Mouse (Mus musculus): ENCODE measurements around the gene Igdcc4.

Gene Igdcc4

DNA sequence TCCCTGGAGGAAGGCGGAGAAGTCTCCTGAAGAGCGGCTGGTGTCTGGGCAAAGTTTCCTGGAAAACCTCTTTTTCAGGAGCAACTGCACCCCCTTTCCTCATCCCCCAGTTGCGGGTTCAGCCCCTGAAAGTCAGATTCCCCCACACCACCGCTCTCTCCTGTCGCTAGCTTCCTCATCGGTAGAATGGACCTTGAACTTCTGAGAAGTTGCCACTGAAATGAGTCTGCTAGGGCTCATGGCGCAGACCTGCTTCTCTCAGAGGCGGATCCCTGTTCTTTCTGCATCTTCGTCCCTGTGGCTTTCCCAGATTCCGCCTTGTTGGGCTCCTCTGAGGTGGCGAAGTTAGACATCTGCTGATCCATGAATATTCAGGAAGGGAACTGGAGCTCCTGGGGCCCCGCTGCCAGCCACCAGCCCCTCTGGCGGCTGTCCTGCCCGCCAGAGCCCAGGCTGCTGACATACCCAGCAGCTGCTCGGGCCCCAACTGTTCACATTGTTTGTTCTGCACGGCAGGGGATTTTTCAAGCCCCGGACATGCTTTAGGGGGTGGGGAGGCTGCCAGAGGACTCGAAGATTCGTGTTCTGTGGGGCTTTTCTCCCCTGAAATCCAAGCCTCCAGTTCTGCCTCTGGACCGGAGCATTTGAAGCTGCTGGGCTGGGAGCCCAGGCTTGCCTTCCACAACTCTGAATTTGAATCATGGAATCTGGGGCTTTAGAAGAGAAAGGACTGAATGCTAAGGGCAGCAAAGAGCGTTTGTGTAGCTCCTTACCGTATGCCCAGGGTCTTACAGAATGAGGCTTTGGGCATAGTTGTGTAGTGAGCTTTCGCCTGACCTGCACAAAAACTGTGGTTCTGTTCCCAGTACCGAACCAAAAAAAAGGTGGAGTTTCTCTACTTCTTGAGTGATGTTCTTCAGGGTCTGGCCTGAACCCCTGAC lies 8.1 kb downstream of the Igdcc4 start:
- peak in 1 of 2 experiments; percentile 55 for DNase-seq (ENCODE audit: low spot score in 2 of 2)

DNA sequence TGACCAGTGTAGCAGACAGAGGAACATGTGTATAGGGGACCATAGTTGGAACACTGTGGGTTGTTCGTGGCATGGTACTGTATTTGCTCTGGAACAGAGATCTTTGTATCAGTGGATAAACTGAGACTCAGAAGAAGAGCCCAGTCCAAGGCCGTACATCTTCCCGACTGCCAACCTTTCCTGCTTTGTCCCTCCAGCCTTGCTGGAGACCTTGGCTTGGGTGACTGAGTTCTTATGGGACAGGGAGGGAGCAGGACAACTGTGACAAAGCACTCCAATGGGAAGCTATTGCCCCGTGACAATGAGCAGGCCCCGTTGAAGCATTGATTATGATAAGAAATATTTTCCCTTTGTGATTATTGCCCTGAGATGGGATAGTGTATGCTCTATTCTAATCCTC lies 10.4 kb downstream of the Igdcc4 start:
- no peak for DNase-seq (ENCODE audit: low spot score in 2 of 2)

DNA sequence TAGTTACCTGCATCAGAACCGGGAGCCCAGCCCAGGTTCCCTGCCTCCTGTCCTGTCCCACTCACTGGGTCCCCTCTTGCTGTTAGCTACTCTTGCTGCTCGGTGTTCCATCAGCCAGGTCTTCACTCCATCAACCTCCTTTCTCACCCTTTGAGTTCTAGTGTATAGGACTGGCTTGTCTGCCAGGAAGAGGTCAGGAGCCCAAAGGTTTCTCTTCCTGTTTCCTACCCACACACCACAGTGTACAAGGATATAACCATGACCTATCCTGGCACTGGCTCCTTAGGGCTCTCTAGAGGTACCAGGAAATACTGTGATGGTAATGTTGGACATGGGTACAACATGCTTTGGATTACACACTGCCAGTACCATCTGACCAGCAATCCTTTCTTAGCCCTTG lies 12.4 kb downstream of the Igdcc4 start:
- DNase-seq (ENCODE audit: low spot score in 2 of 2), result no peak

DNA sequence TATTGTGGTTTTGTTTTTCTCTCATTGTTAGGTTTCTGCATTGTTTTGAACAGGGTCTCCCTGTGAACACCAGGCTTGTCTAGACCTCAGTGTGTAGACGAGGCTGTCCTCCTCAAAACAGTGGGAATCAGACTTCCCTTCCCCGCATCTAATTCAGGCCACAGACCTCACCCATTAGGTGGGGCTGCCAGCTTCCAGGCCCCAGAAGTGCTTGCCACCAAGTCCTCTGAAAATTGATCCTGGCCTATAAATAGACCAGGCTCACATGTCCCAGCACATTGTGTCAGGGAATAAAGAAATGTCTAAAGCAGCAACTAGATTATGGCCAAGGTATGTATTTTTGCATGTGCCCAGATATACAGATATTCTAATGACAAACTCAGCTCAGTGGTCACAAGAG lies 14.6 kb downstream of the Igdcc4 start:
- DNase-seq (ENCODE audit: low spot score in 2 of 2), result no peak

DNA sequence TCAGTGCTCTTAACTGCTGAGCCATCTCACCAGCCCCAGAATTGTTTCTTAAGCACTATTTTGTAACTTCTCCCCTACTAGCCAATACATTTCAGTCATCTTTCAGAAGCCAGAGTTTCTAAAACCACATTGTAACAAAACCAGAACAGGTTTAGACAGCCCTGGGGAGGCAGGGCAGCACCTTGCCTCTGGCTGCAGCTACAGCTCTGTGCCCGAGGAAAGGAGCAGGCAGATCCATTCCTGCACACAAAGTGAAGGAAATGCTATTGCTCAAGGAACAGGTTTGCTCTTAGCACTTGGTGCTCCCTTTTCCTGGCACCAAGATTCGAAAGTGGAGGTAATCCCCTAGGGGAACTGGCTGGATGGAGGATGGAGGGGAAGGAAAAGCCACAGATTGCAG lies 16.2 kb downstream of the Igdcc4 start:
- no peak for DNase-seq (ENCODE audit: low spot score in 2 of 2)

DNA sequence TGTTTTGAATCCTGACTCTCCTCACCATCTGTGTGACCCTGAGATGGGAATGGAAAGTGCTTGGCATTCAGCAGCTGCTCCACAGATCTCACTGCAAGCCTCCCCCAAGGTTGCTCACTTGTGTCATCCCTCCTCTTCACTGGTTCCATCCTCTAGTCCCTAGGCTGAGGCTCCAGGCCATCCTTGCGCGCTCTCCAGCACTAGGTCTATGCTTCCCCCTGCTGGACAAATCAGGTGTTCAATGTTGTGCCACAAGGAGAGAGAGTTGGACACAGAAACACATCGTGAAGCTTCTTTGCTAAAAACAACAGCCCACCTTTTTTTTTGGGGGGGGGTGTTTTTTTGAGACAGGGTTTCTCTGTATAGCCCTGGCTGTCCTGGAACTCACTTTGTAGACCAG lies 19.6 kb downstream of the Igdcc4 start:
- peak in 1 of 2 experiments; percentile 75 for DNase-seq (ENCODE audit: low spot score in 2 of 2)

DNA sequence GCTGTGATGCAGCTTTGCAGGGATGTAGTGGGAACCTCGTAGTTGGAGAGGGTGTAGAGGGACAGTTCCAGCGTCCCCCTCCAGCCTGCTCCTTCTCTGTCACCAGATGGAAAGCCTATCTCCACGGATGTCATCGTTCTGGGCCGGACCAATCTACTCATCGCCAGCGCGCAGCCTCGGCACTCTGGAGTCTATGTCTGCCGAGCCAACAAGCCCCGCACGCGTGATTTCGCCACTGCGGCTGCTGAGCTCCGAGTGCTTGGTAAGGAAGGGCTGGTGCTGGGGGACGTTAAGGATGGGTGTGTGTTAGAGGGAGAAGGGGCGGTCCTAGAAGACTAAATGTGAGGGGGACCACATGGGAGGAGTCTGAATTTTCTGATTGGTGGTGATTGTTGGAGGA lies 21.3 kb downstream of the Igdcc4 start:
- DNase-seq (ENCODE audit: low spot score in 2 of 2), result peak in 1 of 2 experiments; percentile 62

DNA sequence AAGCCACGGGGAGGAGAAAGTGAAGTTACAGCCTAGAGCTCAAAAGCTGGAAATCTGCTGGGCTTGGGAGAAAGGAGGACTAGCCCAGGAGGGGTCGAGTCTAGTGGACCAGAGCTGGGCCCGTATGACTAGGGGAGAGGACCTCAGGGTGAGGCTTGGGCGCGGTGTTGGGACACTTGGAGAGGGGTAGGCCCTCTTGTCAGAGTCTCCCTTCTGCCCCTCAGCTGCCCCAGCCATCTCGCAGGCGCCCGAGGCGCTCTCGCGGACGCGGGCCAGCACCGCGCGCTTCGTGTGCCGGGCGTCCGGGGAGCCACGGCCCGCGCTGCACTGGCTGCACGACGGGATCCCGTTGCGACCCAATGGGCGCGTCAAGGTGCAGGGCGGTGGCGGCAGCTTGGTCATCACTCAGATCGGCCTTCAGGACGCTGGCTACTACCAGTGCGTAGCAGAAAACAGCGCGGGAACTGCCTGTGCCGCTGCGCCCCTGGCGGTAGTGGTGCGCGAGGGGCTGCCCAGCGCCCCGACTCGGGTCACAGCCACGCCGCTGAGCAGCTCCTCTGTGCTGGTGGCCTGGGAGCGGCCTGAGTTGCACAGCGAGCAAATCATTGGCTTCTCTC lies 22.4 kb downstream of the Igdcc4 start:
- DNase-seq (ENCODE audit: low spot score in 2 of 2), result peak in 1 of 2 experiments; percentile 48

DNA sequence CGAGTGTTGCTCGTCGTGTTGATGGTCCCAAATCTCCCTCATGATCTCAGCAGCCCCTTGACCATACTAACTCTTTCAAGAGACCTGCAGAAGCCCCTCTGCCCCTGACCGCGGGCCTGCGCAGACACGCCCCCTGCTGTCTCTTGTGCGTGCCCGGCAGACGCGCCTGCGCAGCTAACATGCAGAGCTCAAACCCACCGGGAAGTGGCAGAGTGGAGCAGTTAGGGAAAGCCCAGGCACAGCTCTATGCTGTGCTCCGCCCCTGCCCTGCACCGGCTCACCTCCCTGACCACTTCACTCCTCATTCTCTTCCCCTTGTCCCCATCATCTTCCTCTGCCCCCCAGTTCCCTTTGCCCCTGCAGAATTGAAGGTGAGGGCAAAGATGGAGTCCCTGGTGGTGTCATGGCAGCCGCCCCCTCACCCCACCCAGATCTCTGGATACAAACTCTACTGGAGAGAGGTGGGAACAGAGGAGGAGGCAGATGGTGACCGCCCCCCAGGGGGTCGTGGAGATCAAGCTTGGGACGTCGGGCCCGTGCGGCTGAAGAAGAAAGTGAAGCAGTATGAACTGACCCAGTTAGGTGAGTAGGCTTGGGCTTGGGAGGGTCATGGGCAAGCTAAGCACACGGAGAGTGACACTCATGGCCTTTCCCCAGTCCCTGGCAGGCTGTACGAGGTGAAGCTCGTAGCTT lies 27.0 kb downstream of the Igdcc4 start:
- DNase-seq (ENCODE audit: low spot score in 2 of 2), result no peak

DNA sequence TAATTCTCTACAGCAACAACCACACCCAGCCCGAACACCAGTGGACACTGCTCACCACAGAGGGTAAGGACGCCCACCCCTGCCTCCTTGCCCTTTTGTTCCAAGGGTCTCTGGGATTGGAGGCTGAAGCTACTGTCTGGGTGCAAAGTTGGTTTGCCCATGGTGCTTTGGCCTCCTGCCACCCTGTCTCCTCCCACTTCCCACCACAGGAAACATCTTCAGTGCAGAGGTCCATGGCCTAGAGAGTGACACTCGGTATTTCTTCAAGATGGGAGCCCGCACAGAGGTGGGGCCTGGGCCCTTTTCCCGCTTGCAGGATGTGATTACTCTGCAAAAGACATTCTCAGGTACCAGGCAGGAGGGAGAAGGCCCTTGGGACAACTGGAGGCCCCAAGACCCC lies 30.4 kb downstream of the Igdcc4 start:
- DNase-seq (ENCODE audit: low spot score in 2 of 2), result no peak

DNA sequence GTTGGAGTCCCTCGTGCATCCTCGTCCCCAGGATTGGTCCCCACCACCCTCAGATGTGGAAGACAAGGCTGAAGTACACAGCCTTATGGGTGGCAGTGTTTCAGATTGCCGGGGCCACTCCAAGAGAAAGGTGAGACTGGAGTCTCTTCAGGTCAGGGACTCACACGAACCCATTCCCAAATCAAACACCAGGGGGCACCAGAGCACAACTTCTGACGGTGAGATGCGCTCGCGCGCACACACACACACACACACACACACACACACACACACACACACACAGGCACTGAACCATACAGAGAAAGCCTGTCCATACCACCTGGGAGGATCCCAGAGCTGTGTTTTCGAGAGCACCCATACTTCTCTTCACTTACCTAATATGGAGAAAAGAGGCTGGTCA lies 32.5 kb downstream of the Igdcc4 start:
- DNase-seq (ENCODE audit: low spot score in 2 of 2), result peak in 1 of 2 experiments; percentile 65

DNA sequence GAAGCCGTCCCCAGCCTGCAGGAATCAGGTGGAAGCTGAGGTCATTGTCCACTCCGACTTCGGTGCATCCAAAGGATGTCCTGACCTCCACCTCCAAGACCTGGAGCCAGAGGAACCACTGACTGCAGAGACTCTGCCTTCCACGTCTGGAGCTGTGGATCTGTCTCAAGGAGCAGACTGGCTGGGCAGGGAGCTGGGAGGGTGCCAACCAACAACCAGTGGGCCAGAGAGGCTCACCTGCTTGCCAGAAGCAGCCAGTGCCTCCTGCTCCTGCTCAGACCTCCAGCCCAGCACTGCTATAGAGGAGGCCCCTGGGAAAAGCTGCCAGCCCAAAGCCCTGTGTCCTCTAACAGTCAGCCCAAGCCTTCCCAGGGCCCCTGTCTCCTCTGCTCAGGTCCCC lies 33.8 kb downstream of the Igdcc4 start:
- DNase-seq (ENCODE audit: low spot score in 2 of 2), result no peak

DNA sequence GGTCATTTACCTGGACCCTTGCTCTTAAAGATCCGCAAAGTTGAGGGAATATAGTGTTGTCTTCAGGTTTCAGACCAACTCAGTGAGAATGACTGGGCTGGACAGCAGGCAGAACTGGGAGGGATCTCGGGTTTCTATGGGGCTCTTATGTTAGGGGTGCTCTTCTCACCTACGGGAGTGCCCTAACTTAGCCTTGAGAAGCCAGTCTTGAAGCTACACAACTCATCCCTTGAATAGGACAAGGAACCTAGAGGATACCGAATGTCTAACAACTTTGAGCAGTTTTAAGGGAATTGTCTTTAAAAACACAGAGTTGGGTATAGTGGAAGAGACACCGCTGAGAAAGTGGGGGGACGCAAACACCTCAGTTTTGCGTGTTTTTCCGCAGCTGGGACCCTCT lies 39.2 kb downstream of the Igdcc4 start:
- DNase-seq (ENCODE audit: low spot score in 2 of 2), result no peak

DNA sequence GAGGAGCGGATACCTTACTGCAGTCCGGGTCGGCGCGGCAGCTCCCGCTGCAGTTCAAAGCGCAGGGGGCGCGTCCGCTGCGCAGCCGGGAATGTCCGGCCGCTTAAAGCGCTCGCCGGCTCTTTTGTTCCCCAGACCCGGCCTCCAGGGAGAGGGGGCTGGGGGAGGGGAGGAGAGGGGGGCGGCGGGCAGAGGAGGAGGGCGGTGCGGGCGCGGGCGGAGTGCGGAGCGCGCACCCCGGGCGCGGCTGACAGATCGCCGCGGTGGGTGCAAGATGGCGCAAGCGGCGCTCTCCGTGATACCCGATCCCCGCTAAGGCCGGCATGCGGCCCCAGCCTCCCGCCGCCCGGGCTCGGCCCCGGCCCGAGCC lies 39.6 kb downstream of the Igdcc4 start, which contains the start of gene Igdcc3:
TSS of gene Igdcc3 (plus strand) at position 254 of the 370 bp plus-strand sequence.
- DNase-seq (ENCODE audit: low spot score in 2 of 2), result peak in 1 of 2 experiments; percentile 48

DNA sequence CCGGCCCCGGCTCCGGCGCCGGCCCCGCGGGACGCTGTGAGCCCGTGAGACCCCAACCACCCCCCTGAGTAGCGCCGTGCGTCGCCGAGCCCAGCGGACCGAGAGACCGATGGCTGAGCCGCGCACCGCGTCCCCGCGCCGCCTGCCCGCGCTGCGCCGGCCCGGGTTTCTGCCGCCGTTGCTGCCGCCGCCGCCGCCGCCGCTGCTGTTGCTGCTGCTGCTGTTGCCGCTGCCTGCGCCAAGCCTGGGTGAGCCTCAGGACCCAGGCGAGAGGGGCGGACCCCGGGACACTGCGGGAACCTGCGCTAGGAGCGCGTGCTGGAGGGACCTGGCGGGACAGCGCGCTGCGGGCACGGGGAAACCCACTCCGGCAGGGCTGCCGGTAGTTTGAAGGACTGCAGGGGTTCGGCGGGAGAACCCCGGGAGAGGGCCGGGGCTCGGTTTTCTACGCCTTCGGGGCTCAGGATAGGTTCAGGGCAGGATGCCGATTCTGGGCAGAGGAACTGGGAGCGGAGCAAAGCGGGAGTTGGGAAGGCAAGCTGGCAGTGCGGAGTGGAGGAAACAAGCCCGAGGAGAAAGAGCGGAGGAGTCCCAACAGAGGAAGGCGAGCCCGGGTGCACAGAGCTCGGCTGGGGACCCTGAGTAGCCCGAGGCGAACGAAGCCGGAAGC lies 40.2 kb downstream of the Igdcc4 start:
- peak in 1 of 2 experiments; percentile 48 for DNase-seq (ENCODE audit: low spot score in 2 of 2)

DNA sequence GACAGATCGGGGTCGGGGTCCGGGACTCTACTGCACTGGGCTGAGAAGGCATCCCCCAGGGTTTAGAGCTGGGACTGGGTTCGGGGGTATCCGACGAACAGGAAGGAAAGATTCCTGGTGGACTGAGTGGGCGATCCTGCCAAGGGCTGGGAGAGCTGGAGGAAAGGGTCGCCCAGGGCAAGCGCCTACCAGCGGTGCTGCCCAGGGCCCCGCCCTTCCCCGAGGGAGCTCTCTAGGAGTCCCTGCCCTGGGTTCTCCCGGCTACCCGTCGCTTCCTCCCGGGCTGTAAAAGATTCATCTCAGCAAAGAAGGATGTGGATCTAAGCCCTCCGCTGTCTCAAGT lies 40.7 kb downstream of the Igdcc4 start:
- DNase-seq (ENCODE audit: low spot score in 2 of 2), result no peak

DNA sequence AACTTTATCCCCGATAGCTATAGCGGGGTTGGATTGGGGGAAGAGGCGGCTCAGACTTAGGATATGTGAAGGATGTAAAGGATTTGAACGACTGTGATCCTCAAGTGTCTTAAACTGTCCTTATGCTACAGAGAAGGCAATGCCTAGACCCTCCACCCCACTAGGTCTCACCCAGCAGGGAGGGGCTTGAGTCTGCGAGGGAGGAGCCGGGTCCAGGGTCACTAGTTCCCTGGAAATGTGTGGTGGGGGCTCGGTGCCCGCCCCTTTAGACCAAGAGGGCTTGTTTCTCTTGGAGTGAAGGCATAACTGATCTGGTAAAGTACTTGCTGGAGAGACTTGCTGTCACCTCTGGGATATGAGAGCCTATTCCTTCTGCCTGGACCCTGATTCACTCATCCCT lies 41.1 kb downstream of the Igdcc4 start:
- DNase-seq (ENCODE audit: low spot score in 2 of 2), result no peak

DNA sequence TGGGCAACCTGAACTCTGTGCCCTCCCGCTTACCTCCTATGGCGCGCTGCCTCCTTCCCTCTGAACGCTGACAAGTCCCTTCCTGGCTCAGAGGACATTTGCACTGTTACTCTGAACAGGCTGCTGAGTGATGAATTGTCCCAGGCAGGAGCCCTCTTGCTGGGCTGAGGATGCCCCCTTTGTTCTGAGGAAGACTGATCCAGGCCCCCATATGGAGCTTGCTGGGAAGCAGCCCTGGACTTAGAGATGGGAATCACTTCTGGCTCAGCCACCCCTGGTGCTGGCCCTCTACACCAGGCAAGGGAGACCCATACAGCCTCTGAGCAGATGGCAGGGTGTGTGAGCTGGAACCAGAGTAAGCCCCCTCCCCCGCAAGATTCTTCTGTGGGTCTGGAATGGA lies 44.7 kb downstream of the Igdcc4 start:
- no peak for DNase-seq (ENCODE audit: low spot score in 2 of 2)

DNA sequence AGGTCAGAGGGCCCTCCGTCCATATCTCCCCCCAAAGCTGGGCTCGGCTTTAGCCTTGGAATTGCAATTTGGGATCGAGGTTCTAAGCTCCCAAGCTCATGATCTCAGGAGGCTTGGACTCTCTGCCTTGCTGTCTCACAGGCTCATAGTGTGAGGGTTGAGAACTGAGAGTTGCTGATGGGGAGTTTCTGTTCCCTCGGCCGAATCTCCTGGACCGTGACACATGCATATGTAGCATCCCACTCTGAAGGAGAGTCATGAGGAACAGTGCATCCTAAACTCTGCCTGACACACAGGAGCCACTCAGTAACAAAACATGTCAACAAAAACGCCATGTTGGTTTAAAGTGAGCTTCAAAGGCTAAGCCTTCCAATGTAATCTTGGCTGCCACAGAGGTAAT lies 47.2 kb downstream of the Igdcc4 start:
- no peak for DNase-seq (ENCODE audit: low spot score in 2 of 2)

DNA sequence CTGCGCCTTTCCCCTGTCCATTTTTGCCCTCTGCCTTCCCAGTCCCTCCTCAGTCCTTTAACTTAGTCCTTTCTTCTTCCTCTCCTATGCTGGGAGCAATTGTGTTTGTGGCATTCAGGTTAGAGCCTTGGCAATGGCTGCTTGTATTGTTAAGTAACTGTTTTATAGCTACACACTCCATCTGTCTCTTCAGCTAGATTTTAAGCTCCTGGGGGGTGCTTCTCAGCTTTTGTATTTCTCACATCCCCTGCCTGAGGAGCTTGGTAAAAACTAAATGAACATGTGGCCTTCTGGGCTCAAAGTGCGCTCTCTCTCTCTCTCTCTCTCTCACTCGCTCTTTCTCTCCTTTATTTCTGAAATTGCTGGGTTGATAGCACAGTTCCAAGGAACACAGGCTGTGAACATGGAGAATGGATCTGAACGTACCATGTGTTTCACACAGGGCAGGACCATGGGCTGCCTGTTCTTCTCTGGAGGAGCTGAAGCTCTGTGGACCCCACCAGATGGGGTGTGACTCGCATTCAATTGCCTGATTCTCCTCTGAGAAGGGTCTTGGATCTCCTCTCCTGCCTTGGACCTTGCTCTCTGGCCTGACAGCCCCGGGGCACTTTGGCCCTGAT lies 51.5 kb downstream of the Igdcc4 start:
- no peak for DNase-seq (ENCODE audit: low spot score in 2 of 2)

DNA sequence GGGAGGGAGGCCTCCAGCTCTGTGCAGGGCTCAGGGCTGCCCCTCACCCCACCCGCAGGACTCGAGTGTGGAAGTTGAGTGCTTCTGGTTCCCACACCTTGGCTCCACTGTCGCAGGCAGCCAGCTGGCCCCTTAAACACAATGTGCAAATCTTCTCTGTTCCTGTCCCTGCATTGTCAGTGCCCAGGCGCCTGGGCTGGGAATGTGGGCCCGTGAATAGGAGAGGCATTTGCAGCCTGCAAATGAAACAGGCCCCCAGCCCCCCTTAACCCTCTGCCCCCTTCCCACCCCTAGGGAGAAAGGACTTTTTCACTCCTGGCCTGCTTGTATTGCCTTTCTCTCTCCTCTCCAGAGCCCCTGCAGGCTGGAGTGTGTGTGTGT lies 52.0 kb downstream of the Igdcc4 start:
- no peak for DNase-seq (ENCODE audit: low spot score in 2 of 2)
